ENCODE assay signal across 26 mouse cellular contexts in the genomic region with DNA sequence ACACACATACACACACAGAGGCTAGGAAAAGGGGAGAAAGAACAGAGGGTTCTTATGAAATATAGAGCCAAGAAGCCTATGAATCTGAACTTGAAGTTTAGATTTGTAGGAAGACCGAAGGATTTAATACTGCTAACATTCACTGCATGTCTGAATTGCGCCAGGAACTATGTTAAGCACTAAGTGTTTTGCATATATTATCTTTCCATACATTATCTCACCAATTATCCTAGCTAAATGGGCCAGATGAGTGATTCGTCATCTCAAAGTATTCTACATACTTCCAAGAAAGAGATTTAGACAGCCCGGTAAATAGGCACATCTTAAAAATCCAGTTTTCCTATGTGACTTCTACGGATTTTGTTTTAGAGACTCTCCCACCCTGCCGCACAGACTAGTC.
DNase-seq lines count a peak whose midpoint lies in the region; ATAC-seq and TF ChIP-seq lines count a peak whose summit lies in the region.
"Had no signal": no experiment of that assay in that cellular context is flagged by ENCODE, and none has a peak within 500 bp of the region (broad histone marks: within the 10 kb centered on the region; RNA-seq: fewer than 3 reads in every experiment).

No protein-coding gene starts in this region.

- H3K9ac ChIP-seq in forebrain, embryonic 15.5 days (replicated peaks) = no peak overlapping the region
- no peak overlapping the region for H3K9ac ChIP-seq in forebrain, embryonic 13.5 days
- no peak overlapping the region for H3K9ac ChIP-seq in forebrain, postnatal 0 days
- no peak overlapping the region for H3K9ac ChIP-seq in forebrain, embryonic 11.5 days (ENCODE audit: low read length)
- H3K9ac ChIP-seq: embryonic facial prominence, embryonic 13.5 days; embryonic facial prominence, embryonic 15.5 days had no signal

- no peak for DNase-seq in forebrain, postnatal 0 days
- no peak for DNase-seq in forebrain, embryonic 11.5 days (ENCODE audit: low spot score)
- no peak for DNase-seq in left cerebral cortex, adult 2 months (ENCODE audit: extremely low spot score in 1 of 2, low spot score in 2 of 2)
- DNase-seq in left cerebral cortex, postnatal 36 days (ENCODE audit: low spot score in 2 of 2) = no peak
- DNase-seq in telencephalon, adult 2 months (ENCODE audit: low read depth, low spot score) = peak; percentile 71
- DNase-seq in kidney, postnatal 14 days = no peak
- DNase-seq: adrenal gland, adult 2 months; adrenal gland, postnatal 10 days; adrenal gland, postnatal 25 days; B cell, adult 2 months; cerebellum, adult 11-12 months; cerebellum, adult 2 months; cerebellum, adult 9-10 months; cerebellum, postnatal 10 days; cerebellum, postnatal 25 days; embryo, embryonic 11 days had no signal

- peak overlapping the region; percentile 59; the same call in 1 of the 2 replicates for H3K27ac ChIP-seq in forebrain, embryonic 15.5 days (replicated peaks)
- H3K27ac ChIP-seq in forebrain, embryonic 13.5 days = no peak overlapping the region
- peak overlapping the region; percentile 64; the same call in 1 of the 2 replicates for H3K27ac ChIP-seq in forebrain, postnatal 0 days (ENCODE audit: low read depth, low read length)
- no peak overlapping the region for H3K27ac ChIP-seq in forebrain, embryonic 11.5 days (ENCODE audit: low read depth, low read length)
- peak overlapping the region; percentile 75 for H3K27ac ChIP-seq in left cerebral cortex, adult 2 months
- H3K27ac ChIP-seq: embryonic facial prominence, embryonic 13.5 days; embryonic facial prominence, embryonic 15.5 days; forebrain, embryonic 10.5 days had no signal

- 82% methylated on average over 6 of the region's 6 CpGs for WGBS in forebrain, embryonic 15.5 days
- 94% methylated on average over 6 of the region's 6 CpGs for WGBS in forebrain, embryonic 13.5 days
- 78% methylated on average over 6 of the region's 6 CpGs for WGBS in forebrain, postnatal 0 days
- WGBS in forebrain, embryonic 11.5 days = 92% methylated on average over 6 of the region's 6 CpGs

- ATAC-seq in forebrain, embryonic 15.5 days (replicated peaks) = no peak
- no peak for ATAC-seq in forebrain, embryonic 13.5 days
- ATAC-seq in forebrain, postnatal 0 days = 0 out of 2 replicates have a peak, but pooled peaks have one; percentile 25
- no peak for ATAC-seq in forebrain, embryonic 11.5 days (replicated peaks; ENCODE audit: low FRiP score)
- ATAC-seq: CD4-positive, CD25-positive, alpha-beta regulatory T cell, adult 4 months; Patski had no signal

- TF ChIP-seq CTCF in forebrain, postnatal 0 days (IDR thresholded peaks at IDR 0.05; ENCODE audit: low read depth) = no peak
- TF ChIP-seq CTCF in left cerebral cortex, adult 2 months (IDR thresholded peaks at IDR 0.05) = no peak

- H3K9me3 ChIP-seq in forebrain, embryonic 15.5 days = no peaks in the 10 kb centered on the region
- no peaks in the 10 kb centered on the region for H3K9me3 ChIP-seq in forebrain, embryonic 13.5 days (replicated peaks)
- H3K9me3 ChIP-seq in forebrain, postnatal 0 days (ENCODE audit: low read length) = no peaks in the 10 kb centered on the region
- H3K9me3 ChIP-seq in forebrain, embryonic 11.5 days (ENCODE audit: control insufficient read depth, low read length) = no peaks in the 10 kb centered on the region
- H3K9me3 ChIP-seq: embryonic facial prominence, embryonic 13.5 days; embryonic facial prominence, embryonic 15.5 days; forebrain, embryonic 10.5 days had no signal

- no peaks in the 10 kb centered on the region for H3K36me3 ChIP-seq in forebrain, embryonic 15.5 days
- no peaks in the 10 kb centered on the region for H3K36me3 ChIP-seq in forebrain, embryonic 13.5 days (ENCODE audit: poor library complexity, severe bottlenecking)
- H3K36me3 ChIP-seq in forebrain, postnatal 0 days (ENCODE audit: insufficient read depth) = no peaks in the 10 kb centered on the region
- no peaks in the 10 kb centered on the region for H3K36me3 ChIP-seq in forebrain, embryonic 11.5 days (ENCODE audit: control insufficient read depth, insufficient read depth, low read length)
- H3K36me3 ChIP-seq: embryonic facial prominence, embryonic 13.5 days; embryonic facial prominence, embryonic 15.5 days; forebrain, embryonic 10.5 days; G1E had no signal

- no peaks in the 10 kb centered on the region for H3K27me3 ChIP-seq in forebrain, embryonic 15.5 days
- no peaks in the 10 kb centered on the region for H3K27me3 ChIP-seq in forebrain, embryonic 13.5 days
- no peaks in the 10 kb centered on the region for H3K27me3 ChIP-seq in forebrain, postnatal 0 days (ENCODE audit: insufficient read depth, low read length)
- no peaks in the 10 kb centered on the region for H3K27me3 ChIP-seq in forebrain, embryonic 11.5 days (ENCODE audit: control insufficient read depth, insufficient read depth, low read length)
- H3K27me3 ChIP-seq: CH12.LX; embryonic facial prominence, embryonic 13.5 days; embryonic facial prominence, embryonic 15.5 days; Patski had no signal

- peaks cover 9% of the 10 kb centered on the region for H3K4me1 ChIP-seq in forebrain, embryonic 15.5 days
- H3K4me1 ChIP-seq in forebrain, embryonic 13.5 days = peaks cover 8% of the 10 kb centered on the region; the same call in 1 of the 2 replicates
- peaks cover 12% of the 10 kb centered on the region; the same call in 1 of the 2 replicates for H3K4me1 ChIP-seq in forebrain, postnatal 0 days (ENCODE audit: insufficient read depth)
- no peaks in the 10 kb centered on the region for H3K4me1 ChIP-seq in forebrain, embryonic 11.5 days (replicated peaks; ENCODE audit: control insufficient read depth, insufficient read depth, low read length)
- H3K4me1 ChIP-seq: embryonic facial prominence, embryonic 15.5 days had no signal

- intact Hi-C loops in left cerebral cortex, adult 2 months (cut with DNase I) = no loop called here
- intact Hi-C loops in left cerebral cortex, postnatal 36 days (cut with DNase I) = no loop called here

- H3K4me2 ChIP-seq in forebrain, embryonic 15.5 days (replicated peaks) = no peak overlapping the region
- H3K4me2 ChIP-seq in forebrain, embryonic 13.5 days = no peak overlapping the region
- no peak overlapping the region for H3K4me2 ChIP-seq in forebrain, postnatal 0 days (ENCODE audit: low read depth)
- H3K4me2 ChIP-seq in forebrain, embryonic 11.5 days (ENCODE audit: low read depth, low read length, severe bottlenecking) = no peak overlapping the region
- H3K4me2 ChIP-seq: embryonic facial prominence, embryonic 13.5 days; embryonic facial prominence, embryonic 15.5 days had no signal

- no peak overlapping the region for H3K4me3 ChIP-seq in forebrain, embryonic 15.5 days
- no peak overlapping the region for H3K4me3 ChIP-seq in forebrain, embryonic 13.5 days
- no peak overlapping the region for H3K4me3 ChIP-seq in forebrain, postnatal 0 days (ENCODE audit: low read depth, low read length)
- H3K4me3 ChIP-seq in forebrain, embryonic 11.5 days (ENCODE audit: low read depth, low read length) = no peak overlapping the region
- H3K4me3 ChIP-seq in left cerebral cortex, adult 2 months = no peak overlapping the region
- H3K4me3 ChIP-seq: embryonic facial prominence, embryonic 13.5 days; embryonic facial prominence, embryonic 15.5 days; erythroblast, embryonic 14.5 days; forebrain, embryonic 10.5 days had no signal

Comparison
In these comparisons a context has a peak if more than half of its experiments do, and no peak if none do; other contexts are left out.
1. H3K27ac ChIP-seq: peak in forebrain, embryonic 15.5 days (single experiment), forebrain, postnatal 0 days (single experiment) and left cerebral cortex, adult 2 months (single experiment); none in forebrain, embryonic 13.5 days (single experiment) and forebrain, embryonic 11.5 days (single experiment).